Mouse (Mus musculus): ENCODE data around the gene Tenm4.

Gene Tenm4

DNA sequence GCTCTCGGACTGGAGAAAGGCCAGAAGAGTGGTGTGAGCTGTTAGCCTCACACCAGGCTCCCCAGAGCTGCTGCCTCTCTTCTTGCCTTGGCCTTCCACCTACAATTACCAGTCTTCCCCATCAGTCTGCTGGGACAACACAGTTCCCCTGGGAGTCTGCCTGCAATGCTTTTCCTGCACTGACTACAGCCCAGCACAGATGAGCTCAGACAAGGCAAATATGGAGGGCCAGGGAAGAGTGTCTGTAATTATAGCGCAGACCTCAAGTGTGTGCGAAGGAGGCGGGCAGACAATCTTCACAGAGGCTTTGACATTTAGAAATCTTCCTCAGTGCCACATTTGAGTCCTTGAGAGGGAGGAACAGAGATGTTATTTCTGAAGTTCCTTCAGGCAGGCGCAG is 509.4 kb downstream of the Tenm4 start:
- DNase-seq (ENCODE audit: low spot score), result no peak

DNA sequence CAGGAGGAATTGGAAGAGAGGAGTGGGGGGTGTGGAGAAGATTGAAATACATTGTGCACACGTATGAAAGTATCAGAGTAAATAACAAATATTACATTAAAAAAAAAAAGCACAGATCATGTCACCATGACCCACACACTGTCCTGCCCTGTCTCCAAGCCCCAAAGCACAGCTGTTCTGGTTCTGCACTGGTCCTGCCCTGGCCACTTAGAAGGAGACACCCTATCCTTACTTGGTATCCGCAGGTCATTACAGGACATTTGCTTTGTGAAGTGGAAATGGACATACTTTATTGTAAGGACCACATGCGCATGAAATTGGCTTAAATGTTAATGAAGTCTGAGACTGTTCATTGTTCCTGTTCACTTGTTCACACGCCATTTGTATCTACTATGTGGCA is 510.8 kb downstream of the Tenm4 start:
- no peak for DNase-seq (ENCODE audit: low spot score)

DNA sequence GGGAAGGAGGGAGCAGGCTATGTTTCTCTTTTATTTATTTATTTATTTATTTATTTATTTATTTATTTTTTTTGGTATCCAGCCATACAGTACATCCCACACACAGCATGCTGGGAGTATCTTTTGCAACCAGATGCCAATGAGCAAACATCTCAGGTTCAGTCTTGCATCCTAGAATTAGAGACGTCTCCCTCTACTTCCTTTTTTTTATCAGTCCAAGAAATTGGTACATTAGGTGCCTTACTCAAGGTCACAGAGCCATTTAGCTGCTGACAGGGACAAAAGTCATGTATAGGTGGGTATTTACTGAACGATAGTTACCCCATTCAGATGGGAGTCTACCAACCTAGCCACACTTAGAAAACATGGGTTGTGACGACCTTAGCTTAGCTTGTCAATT is 517.1 kb downstream of the Tenm4 start:
- no peak for DNase-seq (ENCODE audit: low spot score)

DNA sequence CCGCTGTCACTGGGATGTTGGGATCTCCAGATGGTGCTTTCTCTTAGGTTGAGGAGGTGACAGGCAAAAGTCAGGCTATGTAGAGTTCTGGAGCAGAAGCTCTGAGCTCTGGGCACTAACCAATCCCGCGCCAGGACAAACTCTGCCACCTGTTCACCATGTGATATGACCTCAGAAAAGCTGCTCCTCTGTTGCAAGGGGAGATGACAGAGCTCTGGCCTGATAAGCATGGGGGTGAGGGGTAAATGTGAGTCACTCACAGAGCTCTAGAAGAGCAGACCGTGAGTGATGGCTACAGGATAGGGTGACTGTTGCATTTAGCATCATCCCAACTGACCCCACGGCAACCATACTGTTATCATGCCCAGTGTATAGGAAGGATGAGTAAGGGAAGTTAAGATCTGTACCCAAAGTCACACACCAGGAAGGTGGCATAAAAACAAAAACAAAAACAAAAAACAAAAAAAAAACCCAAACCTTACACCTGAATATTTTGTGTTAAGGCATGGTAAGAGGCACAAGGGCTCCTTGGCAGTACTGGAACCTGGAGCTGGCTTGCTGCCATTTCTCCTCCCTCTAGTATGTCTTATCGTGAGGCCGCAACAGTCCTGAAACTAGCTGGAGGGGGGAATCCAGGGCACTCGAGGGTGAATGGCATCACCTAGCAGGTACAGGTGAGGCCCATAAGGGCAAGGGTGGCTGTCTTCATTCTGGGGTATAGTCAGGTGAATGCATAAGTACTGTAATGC is 530.2 kb downstream of the Tenm4 start:
- DNase-seq (ENCODE audit: low spot score), result no peak

DNA sequence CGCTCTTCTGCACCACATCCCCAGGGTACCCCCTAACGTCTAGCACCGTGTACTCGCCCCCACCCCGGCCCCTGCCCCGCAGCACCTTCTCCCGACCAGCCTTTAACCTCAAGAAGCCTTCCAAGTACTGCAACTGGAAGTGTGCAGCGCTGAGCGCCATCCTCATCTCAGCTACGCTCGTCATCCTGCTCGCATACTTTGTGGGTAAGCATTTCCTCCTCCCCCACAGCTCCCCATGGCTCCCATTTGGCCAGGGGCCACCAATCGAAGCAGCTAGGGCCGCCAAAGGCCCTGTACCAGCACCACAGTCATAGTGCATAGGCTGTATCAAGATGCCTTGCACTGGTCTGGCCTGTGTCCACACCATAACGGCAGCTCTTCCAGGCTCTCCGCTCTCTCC is 532.9 kb downstream of the Tenm4 start:
- DNase-seq (ENCODE audit: low spot score), result no peak

DNA sequence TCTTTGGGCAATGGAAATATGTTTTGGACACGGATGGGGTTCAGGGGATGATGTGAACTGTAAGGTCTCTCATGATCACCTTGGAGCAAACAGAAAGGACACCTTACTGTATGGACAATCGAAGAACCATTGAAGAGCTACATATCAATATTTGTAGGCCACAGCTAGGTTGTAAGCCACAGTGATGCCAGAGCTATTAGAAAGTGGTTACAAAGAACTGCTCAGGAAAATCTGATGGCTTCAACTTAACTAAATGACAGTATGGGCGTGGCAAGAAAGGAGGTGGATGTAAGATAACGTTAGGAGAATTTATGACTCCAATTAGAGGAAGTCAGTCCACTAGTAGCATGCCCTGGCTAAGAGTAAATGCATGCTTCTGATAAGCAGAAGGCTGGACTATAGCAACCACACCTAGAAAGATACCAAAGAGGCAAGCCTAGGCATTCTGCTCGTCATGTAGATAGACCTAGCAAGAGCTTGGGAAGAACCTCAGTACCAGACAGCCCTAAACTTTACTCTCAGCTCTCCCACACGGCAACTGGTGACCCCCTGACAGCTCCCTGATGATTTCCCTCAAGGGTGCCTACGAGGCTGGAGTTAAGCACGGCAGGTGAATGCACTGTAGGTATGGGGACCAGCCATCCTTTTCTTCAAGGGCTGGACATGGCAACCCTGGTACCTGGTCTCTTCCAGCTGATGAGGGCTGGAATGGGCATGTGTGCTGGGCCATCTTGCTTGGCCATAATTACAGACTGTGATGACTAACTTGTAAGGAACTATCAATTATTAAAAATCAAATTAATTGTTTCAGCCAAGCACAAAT is 534.5 kb downstream of the Tenm4 start:
- DNase-seq (ENCODE audit: low spot score), result no peak

DNA sequence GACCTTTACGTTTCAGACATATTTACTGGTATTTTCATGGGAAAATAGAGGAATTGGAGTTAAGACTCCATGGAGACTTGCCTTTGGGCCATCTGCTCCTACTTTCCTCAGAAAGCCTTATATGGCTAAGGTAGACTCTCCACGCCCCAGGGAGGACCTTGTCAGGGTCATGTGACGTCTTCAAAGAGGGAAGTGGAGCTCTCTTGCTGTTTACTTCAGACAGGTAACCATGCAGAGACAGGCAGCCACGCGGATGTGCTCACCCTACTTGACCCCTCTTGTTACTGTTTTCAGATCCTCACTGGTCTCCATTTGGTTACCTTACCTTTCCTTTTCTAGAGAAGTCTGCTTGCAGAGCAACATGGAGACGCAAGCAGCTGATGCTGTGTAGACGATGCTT is 535.5 kb downstream of the Tenm4 start:
- no peak for DNase-seq (ENCODE audit: low spot score)

DNA sequence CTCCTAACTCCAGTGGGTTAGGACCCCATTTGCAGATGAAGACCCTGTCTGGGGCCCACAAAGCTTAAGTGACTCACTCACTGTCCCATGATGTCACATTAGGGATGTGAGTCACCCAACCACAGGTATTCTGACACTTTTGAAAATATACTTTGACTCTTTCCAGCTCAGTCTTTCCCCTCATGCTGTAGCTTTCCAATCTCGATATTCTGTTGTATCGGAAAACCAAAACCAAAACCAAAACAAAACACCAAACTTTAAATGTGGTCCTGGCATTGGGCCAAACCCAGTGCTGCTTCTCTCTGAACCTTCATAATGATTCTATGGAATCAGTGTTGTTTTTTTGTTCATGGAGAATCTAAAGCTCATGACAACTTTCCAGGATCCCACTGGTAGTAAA is 536.1 kb downstream of the Tenm4 start:
- DNase-seq (ENCODE audit: low spot score), result no peak

DNA sequence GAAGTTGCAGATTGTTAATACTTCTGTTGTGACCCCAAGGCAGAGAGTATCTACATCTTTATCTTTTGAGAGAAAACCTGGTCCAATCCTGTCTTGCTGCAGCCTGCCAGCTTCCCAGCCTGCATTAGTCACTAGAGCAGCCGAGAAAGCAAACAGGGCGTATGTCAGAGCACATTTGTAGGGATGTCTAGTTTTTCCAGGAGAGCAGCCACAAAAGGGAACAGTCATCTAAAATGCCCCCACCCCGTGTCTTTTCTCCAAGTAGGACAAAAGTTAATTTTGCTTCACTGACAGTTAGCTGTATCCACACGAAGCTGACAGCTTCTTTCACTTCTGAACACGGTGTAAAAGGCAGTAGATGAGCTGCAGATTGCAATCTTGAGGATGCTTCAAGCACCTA is 537.0 kb downstream of the Tenm4 start:
- DNase-seq (ENCODE audit: low spot score), result no peak

DNA sequence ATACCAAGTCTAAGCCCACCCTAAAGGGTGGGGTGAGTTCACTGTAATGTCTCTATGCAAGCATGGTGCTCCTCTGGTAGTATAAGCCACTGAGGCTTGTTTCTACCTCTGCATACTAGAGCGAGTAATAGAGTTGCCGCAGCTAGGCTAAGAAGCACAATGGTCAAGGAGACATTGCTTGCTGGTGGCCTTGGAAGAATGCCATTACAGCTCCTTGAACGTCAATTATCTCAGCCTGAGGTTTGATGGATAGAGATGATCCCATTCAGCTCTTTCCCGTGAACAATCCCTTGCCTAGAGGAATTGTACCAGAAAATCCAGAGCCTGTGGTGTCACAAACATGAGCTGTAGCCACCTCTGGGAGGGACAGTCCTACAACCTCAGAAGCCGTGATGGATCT is 537.5 kb downstream of the Tenm4 start:
- DNase-seq (ENCODE audit: low spot score), result no peak

DNA sequence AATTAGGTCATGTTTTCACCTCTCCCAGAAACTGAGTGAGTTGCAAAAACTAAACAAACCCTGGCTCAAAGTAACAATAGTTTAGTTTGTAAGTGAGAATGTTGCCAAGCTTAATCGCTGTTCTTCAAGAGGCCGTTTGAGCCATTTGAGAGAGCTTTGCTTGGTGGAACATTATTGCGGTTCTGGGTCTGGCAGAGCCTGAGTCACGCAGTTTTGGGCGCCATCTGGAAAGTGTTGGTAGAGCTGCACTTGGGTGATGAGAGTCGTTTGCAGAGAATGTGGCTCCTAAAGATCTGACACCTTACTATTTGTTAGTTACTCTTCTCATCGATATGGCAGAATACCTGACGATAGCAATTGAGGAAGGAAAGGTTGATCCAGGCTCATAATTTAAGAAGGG is 537.9 kb downstream of the Tenm4 start:
- DNase-seq (ENCODE audit: low spot score), result no peak

DNA sequence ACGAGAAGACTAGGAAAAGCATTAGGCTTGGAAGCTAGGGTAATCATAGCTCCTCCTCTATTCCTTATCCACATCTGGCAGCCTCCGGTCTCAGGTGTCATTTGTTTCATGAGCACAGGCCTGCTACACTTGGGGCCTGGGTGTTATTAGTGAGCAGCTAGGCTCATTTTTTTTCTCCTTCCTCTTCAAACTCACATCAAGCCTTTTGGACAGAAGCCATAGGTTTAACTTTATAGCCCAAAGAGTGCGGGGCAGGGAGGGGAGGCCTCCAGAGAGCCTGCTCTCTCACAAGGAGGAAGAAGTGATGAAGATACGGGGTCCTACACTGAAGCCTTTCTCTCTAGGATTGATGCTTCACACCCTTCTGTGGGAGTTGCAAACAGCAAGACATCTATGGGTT is 538.8 kb downstream of the Tenm4 start:
- no peak for DNase-seq (ENCODE audit: low spot score)

DNA sequence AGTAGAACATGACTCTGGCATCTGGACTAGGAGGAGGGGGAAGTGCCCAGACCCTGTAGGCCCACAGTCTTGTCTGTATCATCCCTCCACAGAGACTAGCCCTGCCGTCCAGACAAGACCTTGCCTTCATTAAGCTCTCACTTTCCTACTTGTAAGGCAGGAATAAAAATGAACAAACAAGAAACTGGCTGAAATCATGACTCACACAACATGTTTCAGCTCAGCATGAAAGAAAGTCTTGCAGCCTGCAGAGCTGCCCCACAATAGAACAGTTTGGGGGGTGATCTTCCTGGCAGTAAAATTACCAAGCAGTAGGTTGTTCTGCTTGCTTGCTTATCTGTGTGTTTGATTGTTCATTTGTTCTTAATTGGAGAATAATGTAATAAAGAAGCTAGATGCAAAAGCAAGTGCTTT is 539.6 kb downstream of the Tenm4 start:
- DNase-seq (ENCODE audit: low spot score), result no peak

DNA sequence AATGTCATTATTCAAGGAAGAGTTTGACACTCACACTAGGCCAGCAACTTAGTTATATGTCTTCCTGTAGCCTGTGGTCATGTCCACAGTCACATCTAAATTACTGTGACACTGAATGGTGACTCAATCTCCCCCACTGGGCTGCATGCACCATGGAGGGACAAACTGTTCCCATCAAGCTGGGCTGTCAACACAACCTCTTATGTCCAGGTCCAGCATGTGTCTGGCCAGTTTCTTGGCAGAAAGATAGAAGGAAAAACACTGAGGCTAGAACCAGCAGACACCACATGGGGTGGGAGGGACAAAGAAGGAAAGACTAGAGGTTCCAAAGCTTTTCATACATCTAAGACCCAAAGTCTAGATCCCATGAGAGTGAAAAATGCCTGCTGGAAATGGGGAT is 541.8 kb downstream of the Tenm4 start:
- no peak for DNase-seq (ENCODE audit: low spot score)

DNA sequence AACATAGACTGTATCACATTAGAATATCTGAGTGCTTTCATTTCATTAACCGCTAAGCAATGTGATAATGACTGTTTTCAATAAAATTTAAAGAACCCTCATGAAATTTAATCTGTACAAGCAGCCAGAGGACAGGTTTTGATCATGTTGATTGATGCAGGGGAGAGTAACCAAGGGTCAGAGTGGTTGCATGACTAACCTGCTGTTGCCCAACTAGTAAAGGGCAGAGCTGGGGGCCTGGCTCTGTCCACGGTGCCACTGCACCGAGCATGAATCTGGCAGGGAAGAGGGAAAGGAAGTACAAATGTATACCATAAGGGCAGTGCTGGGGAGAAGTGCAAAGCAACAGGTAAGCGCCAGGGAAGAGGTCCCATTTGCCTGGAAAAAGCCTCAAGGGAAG is 545.9 kb downstream of the Tenm4 start:
- DNase-seq (ENCODE audit: low spot score), result no peak

DNA sequence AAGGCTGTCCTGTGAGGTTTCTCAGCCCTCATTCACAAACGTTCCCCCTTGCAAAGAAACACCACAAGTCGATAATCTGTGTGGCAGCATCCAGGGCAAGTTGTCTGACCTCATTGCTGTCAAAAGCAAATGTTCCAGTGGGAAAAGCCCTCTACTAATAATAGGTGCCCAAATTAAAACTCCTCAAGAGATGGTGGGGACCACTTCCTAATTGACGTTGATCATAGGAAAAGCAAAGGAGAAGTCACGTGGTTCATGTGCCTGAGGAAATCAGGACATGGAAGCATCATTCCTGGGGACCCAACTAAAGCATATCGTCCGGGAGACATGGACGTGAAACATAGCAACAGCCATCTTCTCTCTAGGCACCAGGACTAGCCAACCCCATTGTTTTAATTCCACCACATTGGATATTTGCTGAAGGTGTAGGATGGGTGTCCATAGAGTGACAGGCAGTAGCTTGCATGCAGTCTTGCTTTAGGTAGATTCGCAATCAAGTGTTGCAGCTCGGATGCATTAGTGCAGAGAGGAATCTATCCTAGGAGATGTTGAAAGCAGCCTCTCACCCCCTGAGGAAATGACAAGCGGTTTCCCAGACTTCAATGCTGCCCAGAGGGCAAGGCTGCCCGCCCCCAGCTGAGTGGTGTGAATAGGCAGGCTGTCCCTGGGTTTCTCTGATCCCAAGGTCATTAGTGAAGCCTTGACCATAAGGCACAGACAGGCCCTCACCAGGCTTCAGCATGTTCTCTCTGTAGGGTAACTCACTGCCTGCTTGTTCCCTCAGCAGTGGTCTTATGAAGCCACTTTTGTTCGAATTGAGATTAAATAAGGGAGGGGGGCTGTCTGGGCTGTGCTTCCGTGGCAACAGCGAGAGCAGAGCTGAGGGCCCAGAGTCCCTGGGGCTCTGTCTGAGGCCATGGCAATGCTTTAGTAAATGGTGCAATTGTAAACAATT is 547.4 kb downstream of the Tenm4 start:
- no peak for DNase-seq (ENCODE audit: low spot score)

DNA sequence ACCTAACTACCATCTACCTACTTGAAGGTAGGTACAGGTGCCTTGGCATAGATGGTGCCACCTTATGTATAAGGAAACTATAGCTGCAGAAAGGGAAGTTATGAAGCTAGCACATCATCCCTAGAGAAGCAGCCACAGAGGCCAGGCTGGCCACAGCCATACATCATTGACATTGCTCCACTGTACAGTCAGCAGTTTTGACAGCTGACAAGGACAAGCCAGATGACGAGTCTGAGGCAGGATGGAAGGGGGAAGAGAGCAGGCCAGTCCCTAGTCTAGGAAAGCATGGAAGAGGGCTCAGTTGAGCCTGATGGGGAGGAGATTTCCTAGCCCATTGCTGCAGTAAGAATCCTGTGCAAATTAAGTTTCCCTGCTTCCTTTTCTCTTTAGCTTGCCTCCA is 548.9 kb downstream of the Tenm4 start:
- no peak for DNase-seq (ENCODE audit: low spot score)

DNA sequence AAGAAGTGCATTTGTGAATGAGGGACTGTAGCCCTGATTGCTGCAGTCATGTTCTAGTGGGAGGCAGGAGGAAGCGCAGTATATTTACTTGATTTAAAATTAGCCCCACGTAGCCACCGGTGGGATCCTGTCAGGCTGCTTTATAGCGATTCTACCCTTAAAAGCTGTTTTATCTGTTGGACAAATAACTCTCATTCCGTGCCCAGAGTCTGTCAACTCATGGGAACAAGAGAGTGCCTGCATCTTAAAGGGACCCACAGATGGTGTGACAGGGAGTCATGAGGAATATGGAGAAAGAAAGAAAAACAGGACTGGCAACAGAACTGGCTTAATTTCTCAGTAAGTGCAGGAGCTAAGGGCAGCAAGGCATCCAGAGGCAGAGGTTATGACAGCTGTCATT is 549.4 kb downstream of the Tenm4 start:
- no peak for DNase-seq (ENCODE audit: low spot score)

DNA sequence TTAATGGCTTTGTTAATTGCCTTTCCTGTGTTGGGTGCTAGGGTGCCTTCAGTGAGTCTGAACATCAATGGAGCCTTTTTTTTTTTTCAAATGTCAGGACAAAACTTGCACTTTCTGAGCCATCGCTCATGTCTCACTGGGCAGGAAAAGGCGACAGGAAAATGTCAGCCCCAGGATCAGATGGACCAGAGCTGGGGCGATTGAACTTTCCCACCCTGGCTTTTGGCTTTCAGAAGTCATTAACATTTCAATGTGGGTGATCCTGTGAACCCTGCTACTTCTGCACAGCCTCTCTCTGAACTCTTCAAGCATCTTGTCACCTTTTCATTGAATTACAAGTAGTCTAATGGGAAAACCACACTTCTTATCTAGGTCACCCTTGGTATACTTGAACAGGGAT is 551.8 kb downstream of the Tenm4 start:
- no peak for DNase-seq (ENCODE audit: low spot score)

DNA sequence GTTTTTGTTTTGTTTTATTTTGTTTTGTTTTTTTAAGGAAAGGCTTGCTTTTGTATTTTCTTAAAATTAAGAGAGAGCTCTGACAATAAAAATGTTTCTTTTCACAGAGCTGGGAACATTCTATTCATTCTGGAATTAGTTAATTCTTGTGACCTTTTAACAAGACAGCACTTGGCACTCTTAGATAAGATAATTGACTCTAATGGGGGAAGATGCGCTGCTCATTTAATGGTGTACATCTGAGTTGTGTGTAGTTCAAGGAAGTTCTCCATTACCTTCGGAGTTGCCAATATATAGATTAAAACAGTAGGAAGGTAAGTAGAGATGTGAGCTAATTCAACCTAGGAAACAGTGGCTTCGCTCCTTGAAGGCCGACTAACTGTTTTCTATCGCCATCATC is 554.6 kb downstream of the Tenm4 start:
- DNase-seq (ENCODE audit: low spot score), result no peak

DNA sequence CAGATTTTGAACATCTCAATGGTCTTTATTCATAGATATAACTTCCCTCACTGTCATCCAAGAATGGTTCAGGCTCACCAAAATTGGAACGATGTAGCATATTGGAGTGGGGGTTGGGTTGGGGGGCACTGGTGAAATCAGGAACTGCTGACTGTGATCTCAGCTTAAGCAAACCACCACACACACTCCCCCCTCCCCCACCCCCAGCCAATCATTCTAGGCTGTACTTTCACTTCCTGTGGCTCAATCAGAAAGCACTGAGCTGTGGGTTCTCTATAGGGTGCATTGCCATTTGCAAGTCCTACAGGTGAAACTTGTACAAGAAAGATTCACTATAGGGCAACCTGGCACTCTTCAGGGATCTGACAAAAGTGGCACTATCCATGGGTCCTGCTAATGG is 559.3 kb downstream of the Tenm4 start:
- no peak for DNase-seq (ENCODE audit: low spot score)

DNA sequence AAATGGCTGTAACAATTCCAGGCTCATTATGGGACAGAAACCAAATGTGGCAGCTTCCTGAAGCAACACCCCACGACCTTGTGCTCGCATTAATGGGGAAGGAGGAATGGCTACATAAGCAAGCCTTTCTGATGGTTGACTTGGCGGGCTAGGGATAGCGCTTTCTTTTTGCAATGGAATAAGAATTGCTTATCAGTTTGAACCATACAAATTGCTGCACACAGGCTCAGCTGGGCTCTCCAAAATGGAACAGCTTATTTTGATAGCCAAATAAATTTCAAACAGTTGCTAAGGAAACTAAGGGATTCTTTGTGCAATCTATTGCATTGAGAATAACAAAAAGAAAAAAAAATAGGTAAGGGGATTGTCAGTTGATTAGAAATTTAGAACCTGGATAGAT is 560.9 kb downstream of the Tenm4 start:
- DNase-seq (ENCODE audit: low spot score), result no peak
